Mouse (Mus musculus): ENCODE measurements around the gene Rnf152.

The Rnf152 gene

GRCm38 (mm10) chr1:105311899-105312600, 44.5 kb downstream of the Rnf152 start:
- DNase-seq: no peak

GRCm38 (mm10) chr1:105302164-105302563, 54.3 kb downstream of the Rnf152 start:
- no peak for DNase-seq

DNA sequence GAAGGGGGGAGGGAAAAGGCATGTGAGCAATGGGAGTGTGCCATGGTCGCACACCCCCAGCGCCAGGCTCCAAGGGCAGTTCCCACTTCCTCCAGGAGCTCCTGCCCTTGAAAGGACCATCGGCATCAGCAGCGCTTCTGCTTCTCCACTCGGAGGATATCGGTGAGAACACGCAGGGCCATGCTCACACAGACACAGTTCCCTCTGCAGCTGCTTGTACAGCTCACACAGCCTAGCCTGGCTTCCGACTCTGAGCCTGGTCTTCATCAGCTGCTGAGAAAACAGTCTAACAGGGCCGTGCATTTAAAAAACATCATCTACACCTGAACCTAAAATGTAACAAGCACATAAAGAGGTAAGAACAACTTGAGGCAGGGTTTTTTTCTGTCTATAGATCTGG, 54.7 kb downstream of the Rnf152 start:
- no peak for DNase-seq

DNA sequence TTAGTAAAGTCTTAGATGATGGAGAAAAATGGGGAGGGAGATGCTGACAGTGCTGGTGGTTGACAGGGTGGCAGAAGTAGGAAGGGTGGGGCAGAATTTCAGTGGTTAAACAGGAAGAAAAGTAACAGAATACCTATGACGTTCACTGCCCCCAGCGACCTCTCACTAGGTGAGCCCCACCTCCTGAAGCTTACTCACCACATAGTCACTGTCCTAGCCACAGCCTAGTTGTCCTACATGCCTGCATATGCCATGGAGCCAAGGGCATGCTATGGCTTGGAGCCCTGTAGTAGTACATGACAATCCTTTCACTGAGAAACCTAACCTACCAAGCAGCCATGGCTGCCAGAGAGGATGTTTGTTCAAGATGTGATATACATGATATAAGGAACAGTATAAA, 64.7 kb downstream of the Rnf152 start:
- DNase-seq: no peak

DNA sequence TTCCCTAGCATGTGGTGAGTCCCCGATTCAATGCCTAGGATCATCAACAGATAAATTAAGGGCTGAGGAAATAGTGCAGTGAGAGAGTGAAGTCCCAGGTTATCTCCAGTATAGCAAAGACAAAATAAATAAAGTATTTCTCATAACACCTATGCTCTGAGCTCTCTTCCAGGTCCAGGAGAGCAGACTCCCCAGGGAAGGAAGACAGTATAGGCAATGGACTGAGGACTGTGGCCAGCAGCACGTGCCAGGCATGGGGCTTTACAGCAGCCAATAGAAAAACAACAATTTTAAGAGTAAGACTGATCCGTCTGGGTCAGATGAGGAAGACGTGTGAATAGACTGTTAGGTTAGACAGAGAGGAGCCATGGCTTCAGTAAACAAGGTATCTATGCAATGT, 69.0 kb downstream of the Rnf152 start:
- DNase-seq: no peak

- DNase-seq: no peak
These were observed 69.6 kb downstream of the Rnf152 start for GRCm38 (mm10) chr1:105286906-105287305.

DNA sequence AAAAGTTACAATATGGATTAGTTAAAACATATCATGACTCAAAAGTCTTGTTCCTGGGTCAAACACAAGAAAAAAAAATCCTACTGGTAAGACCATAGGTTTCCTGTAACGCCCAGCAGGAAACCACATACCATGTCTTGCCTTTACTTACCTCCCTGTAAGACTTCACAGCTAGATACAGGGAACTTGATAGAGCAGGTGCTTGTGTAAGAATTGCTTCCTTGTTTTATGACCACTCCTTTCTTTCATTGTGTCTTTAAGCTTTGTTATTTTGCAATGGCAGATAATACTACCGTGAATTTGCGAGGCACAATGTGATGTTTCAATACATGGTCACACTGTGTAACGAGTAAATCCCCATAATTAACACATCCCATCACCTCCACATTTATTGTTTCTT, 71.5 kb downstream of the Rnf152 start:
- DNase-seq: no peak

- DNase-seq: no peak
These were observed 72.4 kb downstream of the Rnf152 start for GRCm38 (mm10) chr1:105284116-105284515.

DNA sequence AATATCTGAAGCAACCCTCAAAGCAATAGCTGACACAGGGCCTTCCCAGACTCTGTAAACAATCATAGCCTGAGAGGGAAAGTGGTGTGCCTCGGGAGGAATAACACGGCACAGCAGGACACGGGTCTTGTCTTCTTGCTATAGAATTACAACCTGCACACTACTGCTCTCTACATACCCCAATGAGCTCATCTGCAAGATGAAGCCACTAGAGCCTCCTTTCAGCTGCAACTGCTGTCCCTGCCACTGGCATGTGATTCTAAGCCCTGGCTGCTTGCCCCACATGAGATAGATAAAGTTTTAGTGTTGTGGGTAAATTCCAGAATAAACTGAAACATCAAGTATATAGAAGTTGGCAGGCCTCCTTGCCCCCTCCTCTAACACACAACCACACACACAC, 75.2 kb downstream of the Rnf152 start:
- DNase-seq: no peak

DNA sequence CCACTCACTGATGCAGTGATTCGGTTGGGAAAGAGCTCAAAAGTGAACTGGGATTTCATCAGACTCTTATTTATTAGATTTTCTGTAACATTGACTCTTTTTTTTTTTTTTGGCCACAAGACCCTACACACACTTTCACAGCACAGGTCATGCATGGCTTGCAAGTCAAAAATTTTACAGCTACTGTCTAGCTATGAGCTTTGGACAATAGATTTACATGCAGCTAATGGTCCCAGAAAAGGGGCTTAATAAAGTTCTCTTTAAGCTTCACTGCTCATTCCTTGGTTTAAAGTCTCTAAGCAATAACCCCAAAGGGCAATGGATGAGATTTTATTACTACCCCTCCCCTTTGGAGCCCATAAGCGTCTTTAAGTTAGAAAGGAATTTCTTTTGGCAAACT, 76.3 kb downstream of the Rnf152 start:
- no peak for DNase-seq

DNA sequence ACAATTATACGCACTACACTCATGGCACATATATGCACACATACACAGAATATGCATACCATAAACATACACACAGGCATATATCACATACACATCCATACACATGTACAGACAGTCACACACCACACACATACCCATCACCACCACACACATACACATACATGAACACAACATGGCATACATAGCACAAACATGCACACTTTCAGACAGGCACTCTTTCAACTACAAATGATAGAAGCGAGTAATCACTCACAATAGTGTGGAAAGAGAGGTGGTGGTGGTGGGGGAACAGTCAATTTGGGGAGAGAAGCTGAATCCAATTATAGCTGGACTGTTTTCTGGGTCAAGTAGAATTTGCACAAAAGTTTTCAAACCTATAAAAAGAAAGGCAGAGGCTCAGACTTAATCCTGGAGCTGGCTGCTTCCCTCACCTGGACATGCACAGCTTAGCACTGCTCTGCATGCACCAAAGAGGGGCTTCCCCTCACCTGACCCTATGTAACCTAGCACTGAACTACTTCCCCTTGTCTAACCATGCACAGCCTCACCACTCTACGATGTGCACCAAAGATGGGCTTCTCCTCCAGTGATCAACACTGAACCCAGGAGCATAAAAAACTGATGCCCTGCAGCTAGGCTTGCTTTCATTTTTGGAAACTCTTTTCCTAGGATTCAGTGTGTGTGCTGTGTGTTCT, 81.9 kb downstream of the Rnf152 start:
- DNase-seq: no peak

DNA sequence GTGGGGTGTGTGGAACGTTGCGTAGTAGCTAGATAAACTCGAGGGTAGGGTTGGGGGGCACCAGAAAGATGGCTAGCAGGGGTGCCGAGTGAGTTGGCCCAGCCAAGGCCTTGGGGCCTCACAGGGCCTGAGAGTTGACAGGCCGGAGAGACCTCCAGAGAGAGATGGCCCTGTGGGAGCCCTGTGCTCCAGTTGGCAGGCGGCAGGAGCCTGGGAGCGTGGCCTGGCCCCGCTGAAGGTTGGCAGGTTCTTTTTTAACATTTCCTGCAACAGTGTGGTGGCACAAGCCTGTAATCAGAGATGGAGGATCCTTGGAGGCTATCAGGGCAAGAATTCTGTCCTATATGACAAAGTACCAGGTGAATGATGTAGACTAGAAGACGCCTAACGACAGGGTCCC, 85.4 kb downstream of the Rnf152 start:
- peak; percentile 38 for DNase-seq

GRCm38 (mm10) chr1:105263283-105264033, 93.1 kb downstream of the Rnf152 start:
- no peak for DNase-seq

GRCm38 (mm10) chr1:105260200-105260599, 96.3 kb downstream of the Rnf152 start:
- no peak for DNase-seq

DNA sequence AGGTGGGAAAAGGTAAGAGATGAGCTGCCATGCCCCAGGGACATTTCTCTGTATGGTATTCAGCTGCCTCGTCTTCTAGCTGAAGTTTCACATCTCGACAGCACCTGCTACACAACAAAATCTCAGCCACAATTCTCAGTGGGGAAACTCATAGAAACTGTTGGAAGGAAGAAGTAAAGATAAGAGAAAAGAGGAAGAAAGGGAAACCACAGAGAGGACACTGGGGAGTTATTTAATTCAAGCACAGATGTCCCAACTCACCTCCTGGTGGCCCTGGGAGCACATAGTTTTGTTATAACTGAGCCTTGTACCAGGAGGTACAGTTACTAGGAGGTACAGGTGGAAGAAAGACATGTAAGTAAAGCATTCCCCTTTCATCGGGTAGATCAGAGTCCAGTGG, 99.3 kb downstream of the Rnf152 start:
- DNase-seq: no peak

- DNase-seq: no peak
These were observed 107.3 kb downstream of the Rnf152 start for GRCm38 (mm10) chr1:105249190-105249589.

GRCm38 (mm10) chr1:105246651-105247050, 109.9 kb downstream of the Rnf152 start:
- no peak for DNase-seq

GRCm38 (mm10) chr1:105246075-105246574, 110.4 kb downstream of the Rnf152 start:
- DNase-seq: no peak

- DNase-seq: no peak
These were observed 113.0 kb downstream of the Rnf152 start for GRCm38 (mm10) chr1:105243359-105244142.

DNA sequence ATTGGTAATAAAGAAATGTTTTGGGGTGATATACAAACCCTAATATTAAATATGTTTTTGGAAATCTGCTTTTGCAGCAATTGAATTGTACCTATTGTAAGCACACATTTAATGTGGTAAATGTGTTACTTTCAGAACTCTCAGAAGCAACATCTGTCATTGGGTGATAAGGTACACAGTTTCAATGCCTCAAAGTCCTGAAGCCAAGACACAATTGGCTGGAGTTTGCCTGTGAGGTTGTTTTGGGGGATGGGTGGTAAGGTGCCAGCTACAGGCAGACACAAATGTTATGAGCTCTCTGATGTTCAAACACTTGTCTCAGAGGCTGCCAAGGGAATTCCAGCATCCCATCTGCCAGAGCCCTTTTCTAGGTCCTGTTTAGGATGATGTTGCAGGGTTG, 116.3 kb downstream of the Rnf152 start:
- DNase-seq: no peak
